Mouse (Mus musculus) retina, embryonic 14.5 days (tissue): ENCODE results near the gene Zc3h15.
"Not testable (repeated sequence)": the region's sequence is repeated elsewhere in the genome, so short reads cannot be mapped to it uniquely, and the experiment has no call there.

ENCODE experiments used
- DNase-seq: peaks from one replicate; pipeline ENCODE4 v3.0.0-alpha.2; 2015; ENCODE audit warnings: low spot score

Gene Zc3h15

GRCm38 (mm10) chr2:83674421-83674820 is 30.2 kb downstream of the Zc3h15 start:
- DNase-seq = no peak

DNA sequence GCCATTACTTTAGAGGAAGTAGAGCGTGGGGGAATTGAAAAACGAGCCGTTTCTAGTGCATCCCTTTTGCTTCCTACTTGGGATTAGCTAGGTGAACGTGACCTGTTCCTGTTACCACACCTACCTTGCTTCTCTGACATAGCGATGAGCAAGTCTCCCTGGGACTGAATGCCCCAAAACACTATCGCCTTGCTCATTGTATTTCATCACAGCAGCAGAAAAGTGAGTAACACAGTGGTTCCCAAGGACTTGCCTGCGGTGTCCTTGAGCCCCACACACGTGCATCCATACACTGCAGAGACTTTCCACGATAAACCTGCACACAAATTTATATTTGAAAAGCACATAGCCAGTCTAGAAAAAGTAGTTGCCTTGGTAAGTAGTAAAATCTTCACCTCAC is 30.7 kb downstream of the Zc3h15 start:
- no peak for DNase-seq

GRCm38 (mm10) chr2:83675681-83676080 is 31.4 kb downstream of the Zc3h15 start:
- no peak for DNase-seq

- DNase-seq = no peak
Observed at GRCm38 (mm10) chr2:83676226-83676870, 32.1 kb downstream of the Zc3h15 start.

GRCm38 (mm10) chr2:83681332-83681731 is 37.1 kb downstream of the Zc3h15 start:
- DNase-seq = no peak

GRCm38 (mm10) chr2:83681785-83682184 is 37.5 kb downstream of the Zc3h15 start:
- DNase-seq = no peak

- no peak for DNase-seq
Observed at GRCm38 (mm10) chr2:83682282-83682681, 38.0 kb downstream of the Zc3h15 start.

- DNase-seq = no peak
Observed at GRCm38 (mm10) chr2:83683731-83684519, 39.7 kb downstream of the Zc3h15 start.

DNA sequence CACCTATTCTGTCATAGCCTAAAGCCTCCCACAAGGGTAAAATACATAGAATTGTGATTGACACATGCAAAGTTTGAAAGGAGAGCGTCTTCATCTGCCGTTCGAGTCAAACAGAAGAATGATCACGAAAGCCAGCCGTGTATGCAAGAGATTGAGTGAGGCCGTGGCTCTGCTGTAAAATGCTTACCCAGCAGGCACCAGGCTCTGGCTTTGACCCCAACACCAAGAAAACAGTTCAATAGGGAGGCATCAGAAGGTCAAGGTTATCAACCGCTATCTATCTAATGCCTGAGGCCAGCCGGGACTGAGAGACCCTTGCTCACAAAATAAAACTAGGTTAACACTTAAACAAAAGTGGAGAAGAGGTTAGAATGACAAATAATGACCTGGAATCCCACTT is 40.5 kb downstream of the Zc3h15 start:
- DNase-seq = no peak

DNA sequence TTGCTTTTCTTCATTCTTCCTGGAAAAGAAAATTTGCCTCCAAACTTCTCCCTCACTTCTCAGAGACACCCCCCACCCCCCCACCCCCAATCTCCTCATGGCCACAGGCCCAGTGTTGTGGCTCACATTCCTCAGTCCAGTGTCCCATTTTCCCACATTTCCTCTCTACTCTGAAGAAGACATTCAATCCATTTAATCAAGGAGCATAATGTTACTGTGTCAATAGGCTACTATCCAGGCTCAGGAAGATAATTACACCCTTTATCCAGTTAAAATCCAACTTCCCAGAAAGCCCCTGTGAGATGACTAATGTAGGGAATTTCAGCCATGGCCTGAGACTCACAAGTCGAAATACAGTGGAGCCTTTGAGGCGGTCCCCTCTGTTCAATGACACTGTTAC is 46.1 kb downstream of the Zc3h15 start:
- no peak for DNase-seq

DNA sequence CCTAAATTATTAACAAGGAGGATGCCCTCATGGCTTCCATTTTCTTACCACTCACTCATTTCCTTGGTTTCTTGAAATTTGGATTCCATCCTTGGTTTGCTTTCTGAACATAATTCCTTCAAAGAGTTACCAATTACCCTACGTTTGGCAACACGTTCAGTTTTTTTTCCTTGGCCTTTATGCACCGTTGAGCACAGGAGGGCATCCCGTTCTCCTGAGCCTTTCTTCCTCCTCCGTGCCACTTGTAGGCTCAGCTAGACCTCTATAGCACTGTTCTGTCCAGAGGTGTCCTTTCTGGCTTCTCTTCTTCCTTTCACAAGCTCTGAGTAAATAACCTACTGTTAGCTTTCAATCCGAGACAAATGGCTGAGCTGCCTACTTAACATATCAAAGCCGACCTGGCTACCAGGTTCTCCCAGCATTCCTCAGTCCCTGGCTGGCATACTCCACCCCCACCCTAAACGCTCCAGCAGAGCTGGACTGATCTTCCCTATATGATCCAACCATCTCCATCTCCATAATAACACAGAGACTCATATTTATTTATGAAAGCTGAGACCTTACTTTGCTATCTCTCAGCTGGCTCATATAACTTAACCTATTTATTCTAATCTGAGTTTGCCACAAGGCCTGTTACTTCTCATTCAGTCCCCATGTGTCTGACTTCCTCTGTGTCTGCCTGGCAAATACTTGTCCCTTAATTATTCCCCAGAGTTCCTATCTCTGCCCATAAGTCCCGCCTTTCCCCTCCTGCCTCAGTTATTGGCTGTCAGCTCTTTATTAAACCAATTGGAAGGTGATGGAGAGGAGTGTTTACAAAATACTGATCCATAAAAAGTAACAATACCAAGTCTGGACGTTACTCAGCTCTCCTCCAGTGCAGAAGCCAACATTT is 48.7 kb downstream of the Zc3h15 start:
- DNase-seq = no peak

DNA sequence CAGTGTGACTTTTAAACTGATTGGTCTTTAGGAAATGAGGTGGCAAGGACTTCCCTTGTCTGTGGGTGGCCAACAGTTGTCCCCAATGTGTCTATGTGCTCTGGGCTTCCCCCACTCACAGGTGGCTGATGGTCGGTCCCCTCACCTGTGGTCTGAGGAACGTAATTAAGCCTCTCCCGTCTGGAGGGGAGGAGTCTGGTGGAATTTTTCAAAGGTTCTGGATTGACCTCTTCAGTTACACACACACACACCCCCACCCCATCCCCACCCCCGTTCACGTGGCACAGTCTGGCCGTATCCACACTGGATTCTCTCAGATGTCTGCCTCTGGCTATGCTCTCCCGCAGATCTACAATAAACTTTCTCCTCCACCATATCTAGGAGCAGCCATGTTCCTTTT is 49.8 kb downstream of the Zc3h15 start:
- DNase-seq = no peak

DNA sequence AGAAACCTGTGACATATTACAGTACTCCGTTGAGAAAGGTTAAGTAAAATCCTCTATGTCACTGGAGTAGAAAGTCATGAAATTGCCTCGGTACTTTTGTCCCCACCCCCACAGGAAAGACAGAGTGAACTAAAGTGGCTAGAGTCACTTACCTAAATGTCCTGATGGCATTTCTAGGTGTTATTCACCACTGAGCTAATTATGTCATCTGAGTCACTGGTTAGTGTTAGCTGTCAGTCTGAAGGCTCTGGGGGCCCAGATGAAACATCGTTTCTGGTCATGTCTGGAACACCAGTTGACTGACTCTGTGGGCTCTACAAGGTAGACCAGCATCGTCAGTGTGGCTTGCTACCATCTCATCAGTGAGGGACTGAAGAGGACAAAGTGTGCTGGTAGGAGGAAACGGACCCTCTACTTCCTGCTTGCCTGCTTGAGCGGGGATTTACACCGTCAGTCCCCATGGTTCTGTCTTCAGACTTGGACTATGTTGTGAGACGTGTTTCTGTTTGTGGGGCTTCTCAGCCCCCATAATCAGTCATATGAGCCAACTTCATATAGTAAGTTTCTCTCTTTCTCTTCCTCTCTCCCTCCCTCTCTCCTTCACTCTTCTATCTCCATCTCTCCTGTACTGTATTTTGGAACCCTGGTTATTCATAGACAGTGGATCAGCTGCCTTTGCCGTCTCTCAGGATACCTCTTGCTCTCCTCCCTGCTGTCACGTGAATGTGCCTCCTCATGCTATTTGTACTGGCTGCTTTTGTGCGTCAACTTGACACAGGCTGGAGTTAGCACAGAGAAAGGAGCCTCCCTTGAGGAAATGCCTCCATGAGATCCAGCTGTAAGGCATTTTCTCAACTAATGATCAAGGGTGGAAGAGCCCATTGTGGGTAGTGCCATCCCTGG is 51.4 kb downstream of the Zc3h15 start:
- no peak for DNase-seq

GRCm38 (mm10) chr2:83698484-83698883 is 54.2 kb downstream of the Zc3h15 start:
- DNase-seq = no peak

- no peak for DNase-seq
Observed at GRCm38 (mm10) chr2:83699324-83699723, 55.1 kb downstream of the Zc3h15 start.

- DNase-seq = no peak
Observed at GRCm38 (mm10) chr2:83700667-83701066, 56.4 kb downstream of the Zc3h15 start.

GRCm38 (mm10) chr2:83702411-83702810 is 58.2 kb downstream of the Zc3h15 start:
- DNase-seq = no peak

DNA sequence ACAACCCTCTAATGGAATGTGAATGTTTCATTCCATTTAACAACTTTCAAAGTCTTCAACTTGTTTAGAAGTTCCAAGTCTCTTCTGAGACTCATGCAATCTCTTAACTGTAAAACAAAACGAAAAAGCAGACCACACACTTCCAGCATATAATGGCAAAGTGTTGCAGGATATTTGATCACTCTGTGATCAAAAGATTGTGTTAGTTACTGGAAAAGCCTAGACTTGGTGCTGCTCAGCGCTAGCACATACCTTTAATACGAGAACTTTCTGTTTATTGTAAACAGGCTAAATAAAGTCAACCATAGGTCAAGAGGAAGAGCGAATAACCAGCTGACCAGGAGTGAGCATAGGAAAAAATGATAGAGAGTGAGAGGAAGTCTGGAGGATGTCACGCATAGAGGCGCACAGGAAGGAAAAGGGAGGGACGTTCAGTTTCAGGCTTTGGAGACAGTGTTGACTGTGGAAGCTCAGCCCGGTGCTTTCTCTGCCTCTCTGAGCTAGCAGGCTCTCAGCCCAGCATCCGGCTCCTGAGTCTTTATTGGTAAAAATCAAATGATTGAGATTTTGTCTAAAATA is 61.4 kb downstream of the Zc3h15 start:
- no peak for DNase-seq

DNA sequence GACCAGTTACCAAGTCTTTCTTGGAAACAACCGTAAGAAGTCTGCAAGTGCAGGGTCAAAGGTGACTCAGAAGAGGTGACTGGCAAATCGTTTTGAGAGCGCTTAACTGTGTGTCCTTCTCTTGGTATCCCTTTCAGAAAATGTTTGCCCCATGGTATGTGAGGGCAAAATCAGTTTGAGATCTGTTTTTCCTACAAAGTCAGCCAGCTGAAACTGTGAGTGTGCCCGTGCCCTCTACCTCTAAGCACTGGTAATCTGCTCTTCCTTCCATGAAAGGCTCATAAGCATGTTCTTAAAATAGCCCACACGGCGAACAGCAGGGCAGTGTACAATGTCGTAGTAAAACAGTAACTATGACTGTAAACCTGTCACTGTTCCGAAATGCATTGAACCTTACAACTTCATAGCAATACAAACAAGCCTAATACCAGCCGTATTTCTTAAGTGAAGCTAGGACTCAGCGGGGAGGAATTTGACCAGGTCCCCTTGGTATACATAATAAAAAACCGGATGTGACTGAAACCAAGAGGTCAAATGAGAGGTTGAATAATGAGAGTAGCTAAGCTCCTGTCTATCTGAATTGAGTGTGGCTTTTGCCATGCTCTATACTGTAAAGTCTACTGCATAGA is 65.8 kb downstream of the Zc3h15 start:
- DNase-seq = no peak

DNA sequence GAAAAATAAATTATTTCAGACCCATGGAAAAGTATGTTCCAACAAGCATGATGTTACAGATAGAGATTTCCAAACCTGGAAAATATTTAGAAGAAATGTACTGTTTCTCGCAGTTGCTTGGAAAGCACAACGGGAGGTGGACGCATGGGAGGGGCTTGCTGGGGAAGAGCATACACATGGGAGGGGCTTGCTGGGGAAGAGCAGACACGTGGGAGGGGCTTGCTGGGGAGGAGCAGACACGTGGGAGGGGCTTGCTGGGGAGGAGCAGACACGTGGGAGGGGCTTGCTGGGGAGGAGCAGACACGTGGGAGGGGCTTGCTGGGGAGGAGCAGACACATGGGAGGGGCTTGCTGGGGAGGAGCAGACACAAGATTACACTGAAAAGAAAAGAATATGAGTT is 69.0 kb downstream of the Zc3h15 start:
- DNase-seq = not testable (repeated sequence)

GRCm38 (mm10) chr2:83713946-83714345 is 69.7 kb downstream of the Zc3h15 start:
- no peak for DNase-seq
